Mouse (Mus musculus): ENCODE measurements around the gene Irf2bp1. TPM values are rescaled to one million over a fixed set of nuclear protein-coding genes. Genes with fewer than 3 reads are reported as not detected.

The Irf2bp1 gene
- polyA plus RNA-seq, 2 experiments: 6.8 TPM

DNA sequence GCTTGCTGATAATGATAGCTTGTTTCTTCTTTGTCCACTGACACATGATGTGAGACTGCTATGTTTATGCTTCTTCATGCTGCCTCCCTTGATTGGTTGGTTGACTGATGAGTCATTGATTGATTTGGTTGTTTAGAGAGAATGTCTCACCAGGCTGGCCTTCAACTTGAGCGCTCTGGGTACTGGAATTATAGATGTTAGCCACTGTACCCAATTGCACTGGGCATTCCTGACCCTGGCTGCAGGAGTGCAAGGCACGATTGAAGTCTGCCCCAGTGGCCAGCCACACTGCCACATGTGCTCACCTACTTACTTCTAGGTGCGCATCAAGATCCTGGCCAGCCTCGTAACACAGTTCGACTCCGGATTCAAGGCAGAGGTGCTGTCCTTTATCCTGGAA lies 40.8 kb downstream of the Irf2bp1 start:
- Histone ChIP-seq H3K4me1 (replicated peaks; ENCODE audit: control insufficient read depth in 2 of 2, insufficient read depth in 2 of 2, low read length in 1 of 2) (no peaks in the 10 kb centered on the region), H3K27me3 (ENCODE audit: control insufficient read depth, insufficient read depth, low read length) (no peaks in the 10 kb centered on the region), H3K36me3 (replicated peaks; ENCODE audit: control insufficient read depth, insufficient read depth, low read depth) (peaks cover 62% of the 10 kb centered on the region), H3K9me3 (ENCODE audit: control insufficient read depth, low read length) (no peaks in the 10 kb centered on the region), H3K27ac (no peak overlapping the region), H3K4me3 (ENCODE audit: insufficient read depth in 1 of 2, low read depth in 2 of 2, low read length in 2 of 2) (no peak overlapping the region), H3K9ac (replicated peaks) (no peak overlapping the region), H3K4me2 (ENCODE audit: low read depth) (no peak overlapping the region)
- TF ChIP-seq CTCF (IDR thresholded peaks at IDR 0.05; ENCODE audit: low read depth) (no peak), EP300 (IDR thresholded peaks at IDR 0.05; ENCODE audit: low read depth) (no peak)
- ATAC-seq (ENCODE audit: insufficient read depth): no peak
- WGBS (ENCODE audit: insufficient replicate concordance): 88% methylated on average over 6 of the region's 6 CpGs
- DNase-seq (ENCODE audit: low read depth in 3 of 3, low spot score in 3 of 3): no peak

DNA sequence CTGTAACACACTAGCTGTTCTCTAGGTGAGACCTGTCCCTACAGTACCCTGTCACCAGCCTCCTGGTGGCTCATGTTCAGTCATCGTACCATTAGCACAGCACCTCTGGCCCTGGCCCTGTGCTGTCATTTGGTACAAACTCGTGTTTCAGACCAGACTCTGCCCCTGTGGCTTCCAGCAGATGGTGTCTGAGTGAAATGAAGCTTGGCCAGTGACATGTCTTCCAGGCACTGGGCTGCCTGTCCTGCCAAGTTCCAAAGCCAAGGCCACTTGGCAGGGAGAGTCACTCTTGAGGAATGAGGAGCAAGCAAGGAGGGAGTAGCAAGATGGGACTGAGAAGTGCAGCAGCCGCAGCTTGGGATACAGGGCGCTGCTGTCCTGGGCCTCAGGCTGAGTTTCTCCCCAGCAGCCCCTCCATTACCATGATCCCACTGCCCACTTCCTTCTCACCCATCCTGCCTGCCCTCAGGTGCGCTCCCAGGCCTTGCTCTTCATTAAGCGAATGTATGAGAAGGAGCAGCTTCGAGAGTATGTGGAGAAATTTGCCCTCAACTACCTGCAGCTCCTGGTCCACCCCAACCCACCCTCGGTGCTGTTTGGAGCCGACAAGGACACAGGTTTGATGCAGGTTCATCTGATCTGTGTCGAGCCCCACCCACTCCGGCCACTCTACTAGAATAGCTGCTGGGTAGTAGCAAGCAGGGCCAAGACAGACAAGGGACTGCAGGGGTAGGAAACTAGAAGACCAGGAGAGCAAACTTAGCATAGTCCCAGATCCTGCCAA lies 42.6 kb downstream of the Irf2bp1 start:
- Histone ChIP-seq H3K27me3 (ENCODE audit: control insufficient read depth, insufficient read depth, low read length) (no peaks in the 10 kb centered on the region), H3K9ac (replicated peaks) (no peak overlapping the region), H3K4me1 (replicated peaks; ENCODE audit: control insufficient read depth in 2 of 2, insufficient read depth in 2 of 2, low read length in 1 of 2) (no peaks in the 10 kb centered on the region), H3K36me3 (replicated peaks; ENCODE audit: control insufficient read depth, insufficient read depth, low read depth) (peaks cover 52% of the 10 kb centered on the region), H3K27ac (no peak overlapping the region), H3K4me2 (ENCODE audit: low read depth) (no peak overlapping the region), H3K9me3 (ENCODE audit: control insufficient read depth, low read length) (no peaks in the 10 kb centered on the region), H3K4me3 (ENCODE audit: insufficient read depth in 1 of 2, low read depth in 2 of 2, low read length in 2 of 2) (no peak overlapping the region)
- no peak for TF ChIP-seq CTCF (IDR thresholded peaks at IDR 0.05; ENCODE audit: low read depth)
- TF ChIP-seq EP300 (IDR thresholded peaks at IDR 0.05; ENCODE audit: low read depth): no peak
- DNase-seq (ENCODE audit: low read depth in 3 of 3, low spot score in 3 of 3) (no peak), ATAC-seq (ENCODE audit: insufficient read depth) (no peak)
- 86% methylated on average over 11 of the region's 11 CpGs for WGBS (ENCODE audit: insufficient replicate concordance)

DNA sequence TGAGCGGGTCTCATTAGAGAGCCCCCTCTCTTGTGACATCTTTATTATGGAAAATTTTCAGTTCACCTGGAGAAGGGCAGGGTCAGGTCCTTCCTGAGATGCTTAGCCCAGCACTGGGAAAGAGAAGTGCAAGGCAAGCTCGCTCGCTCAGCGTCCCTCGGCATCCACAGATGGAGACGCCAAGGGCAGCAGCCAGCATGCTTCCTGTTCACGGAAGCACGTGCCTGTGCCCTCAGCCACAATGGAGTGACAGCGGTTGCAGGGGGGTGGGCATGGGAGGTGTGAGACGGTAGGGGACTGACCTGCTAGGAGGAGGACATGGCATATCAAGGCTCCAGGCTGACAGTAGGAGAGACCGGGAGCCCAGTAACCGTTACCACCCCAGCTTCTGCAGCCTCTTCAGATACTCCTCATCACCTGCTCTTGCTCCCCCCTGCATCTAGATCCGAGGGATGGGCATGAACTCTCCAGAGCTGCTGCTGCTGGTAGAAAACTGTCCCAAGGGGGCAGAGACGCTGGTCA lies 44.2 kb downstream of the Irf2bp1 start:
- no peak overlapping the region for H3K4me2 ChIP-seq (ENCODE audit: low read depth)
- TF ChIP-seq CTCF (IDR thresholded peaks at IDR 0.05; ENCODE audit: low read depth): no peak
- no peak for TF ChIP-seq EP300 (IDR thresholded peaks at IDR 0.05; ENCODE audit: low read depth)
- 77% methylated on average over 14 of the region's 14 CpGs for WGBS (ENCODE audit: insufficient replicate concordance)
- H3K9me3 ChIP-seq (ENCODE audit: control insufficient read depth, low read length): no peaks in the 10 kb centered on the region
- no peak overlapping the region for H3K27ac ChIP-seq
- no peaks in the 10 kb centered on the region for H3K4me1 ChIP-seq (replicated peaks; ENCODE audit: control insufficient read depth in 2 of 2, insufficient read depth in 2 of 2, low read length in 1 of 2)
- no peak for ATAC-seq (ENCODE audit: insufficient read depth)
- no peak overlapping the region for H3K9ac ChIP-seq (replicated peaks)
- no peaks in the 10 kb centered on the region for H3K27me3 ChIP-seq (ENCODE audit: control insufficient read depth, insufficient read depth, low read length)
- H3K4me3 ChIP-seq (ENCODE audit: insufficient read depth in 1 of 2, low read depth in 2 of 2, low read length in 2 of 2): no peak overlapping the region
- peaks cover 45% of the 10 kb centered on the region for H3K36me3 ChIP-seq (replicated peaks; ENCODE audit: control insufficient read depth, insufficient read depth, low read depth)
- DNase-seq (ENCODE audit: low read depth in 3 of 3, low spot score in 3 of 3): no peak

DNA sequence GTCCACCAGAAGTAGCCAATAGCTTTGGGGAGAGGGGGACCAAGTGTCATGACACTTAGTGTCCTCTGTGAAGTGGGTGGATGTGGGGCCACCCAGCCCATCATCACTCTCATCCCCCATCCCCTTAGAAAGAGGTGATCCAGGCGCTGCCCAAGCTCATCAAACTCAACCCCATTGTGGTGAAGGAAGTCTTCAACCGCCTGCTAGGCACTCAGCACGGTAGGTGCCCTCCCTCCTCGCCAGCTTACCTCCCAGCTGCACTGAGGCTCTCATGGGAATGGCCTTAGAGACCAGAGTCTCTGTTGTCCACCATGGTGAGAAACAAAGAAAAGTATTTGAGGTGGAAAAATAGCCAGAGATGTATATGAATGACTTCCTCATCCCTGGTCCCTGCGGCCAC lies 45.4 kb downstream of the Irf2bp1 start:
- Histone ChIP-seq H3K27me3 (ENCODE audit: control insufficient read depth, insufficient read depth, low read length) (no peaks in the 10 kb centered on the region), H3K27ac (no peak overlapping the region), H3K36me3 (replicated peaks; ENCODE audit: control insufficient read depth, insufficient read depth, low read depth) (peaks cover 37% of the 10 kb centered on the region), H3K4me3 (ENCODE audit: insufficient read depth in 1 of 2, low read depth in 2 of 2, low read length in 2 of 2) (no peak overlapping the region), H3K4me1 (replicated peaks; ENCODE audit: control insufficient read depth in 2 of 2, insufficient read depth in 2 of 2, low read length in 1 of 2) (no peaks in the 10 kb centered on the region), H3K9me3 (ENCODE audit: control insufficient read depth, low read length) (no peaks in the 10 kb centered on the region), H3K9ac (replicated peaks) (no peak overlapping the region), H3K4me2 (ENCODE audit: low read depth) (no peak overlapping the region)
- no peak for ATAC-seq (ENCODE audit: insufficient read depth)
- TF ChIP-seq CTCF (IDR thresholded peaks at IDR 0.05; ENCODE audit: low read depth) (no peak), EP300 (IDR thresholded peaks at IDR 0.05; ENCODE audit: low read depth) (no peak)
- 77% methylated on average over 5 of the region's 5 CpGs for WGBS (ENCODE audit: insufficient replicate concordance)
- DNase-seq (ENCODE audit: low read depth in 3 of 3, low spot score in 3 of 3): no peak

DNA sequence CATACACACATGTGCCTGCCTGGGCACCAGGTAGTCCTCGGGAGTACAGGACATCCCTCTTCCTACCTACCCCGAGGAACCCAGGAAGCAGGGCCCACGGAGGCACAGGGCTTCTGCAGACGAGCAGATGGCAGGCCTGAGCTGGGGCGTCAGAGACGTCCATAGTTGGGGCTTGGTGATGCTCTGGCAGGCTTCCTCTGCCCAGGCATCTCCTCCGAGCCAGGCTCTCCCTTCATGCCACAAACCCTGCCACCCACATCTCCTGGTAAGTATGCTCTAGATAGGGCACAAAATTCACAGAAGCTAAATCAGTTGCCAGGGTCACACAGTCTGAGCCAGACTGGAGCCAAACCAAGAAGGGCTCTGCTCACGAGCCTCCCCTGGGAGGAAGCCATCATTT lies 46.3 kb downstream of the Irf2bp1 start:
- DNase-seq (ENCODE audit: low read depth in 3 of 3, low spot score in 3 of 3): no peak
- peaks cover 37% of the 10 kb centered on the region for H3K36me3 ChIP-seq (replicated peaks; ENCODE audit: control insufficient read depth, insufficient read depth, low read depth)

More for the DNA sequence above, 46.3 kb downstream of the Irf2bp1 start:
- no peak for ATAC-seq (ENCODE audit: insufficient read depth)
- TF ChIP-seq CTCF (IDR thresholded peaks at IDR 0.05; ENCODE audit: low read depth): no peak
- H3K27ac ChIP-seq: no peak overlapping the region
- H3K4me3 ChIP-seq (ENCODE audit: insufficient read depth in 1 of 2, low read depth in 2 of 2, low read length in 2 of 2): no peak overlapping the region
- H3K27me3 ChIP-seq (ENCODE audit: control insufficient read depth, insufficient read depth, low read length): no peaks in the 10 kb centered on the region
- no peak overlapping the region for H3K4me2 ChIP-seq (ENCODE audit: low read depth)
- no peak overlapping the region for H3K9ac ChIP-seq (replicated peaks)
- H3K4me1 ChIP-seq (replicated peaks; ENCODE audit: control insufficient read depth in 2 of 2, insufficient read depth in 2 of 2, low read length in 1 of 2): no peaks in the 10 kb centered on the region
- no peaks in the 10 kb centered on the region for H3K9me3 ChIP-seq (ENCODE audit: control insufficient read depth, low read length)
- 71% methylated on average over 8 of the region's 8 CpGs for WGBS (ENCODE audit: insufficient replicate concordance)
